Mouse (Mus musculus) intestine, embryonic 14.5 days (tissue): ENCODE results near the gene Zfp467. TPM values are rescaled to one million over a fixed set of nuclear protein-coding genes. Genes with fewer than 3 reads are reported as not detected.

ENCODE experiments used
- ATAC-seq: fragments of 200-750 bp; cut with Nextera tagmentation; replicated peaks from 2 replicates; pipeline ENCODE4 v1.8.0; 2017; ENCODE audit warnings: low read depth, moderate number of reproducible peaks, moderate TSS enrichment, moderate library complexity; ENCODE audit not compliant: low FRiP score, low TSS enrichment
- DNase-seq: peaks from one replicate; pipeline ENCODE4 v3.0.0-alpha.2; 2018; ENCODE audit warnings: low spot score
- H3K27ac ChIP-seq: fragments of 300-500 bp; sonication (generic); 2 replicates; pipeline ENCODE4 v1.5.1; 2014; ENCODE audit warnings: low read depth, mild to moderate bottlenecking, control low read depth
- H3K27me3 ChIP-seq: fragments of 300-500 bp; sonication (generic); replicated peaks from 2 replicates; pipeline ENCODE4 v1.6.1; 2014; ENCODE audit warnings: low read length, control low read depth; ENCODE audit not compliant: control insufficient read depth, insufficient read depth
- H3K36me3 ChIP-seq: fragments of 300-500 bp; sonication (generic); 2 replicates; pipeline ENCODE4 v1.6.1; 2014; ENCODE audit warnings: low read length, control low read depth; ENCODE audit not compliant: control insufficient read depth, insufficient read depth
- H3K4me1 ChIP-seq: fragments of 300-500 bp; sonication (generic); replicated peaks from 2 replicates; pipeline ENCODE4 v1.6.1; 2014; ENCODE audit warnings: low read length, control low read depth, mixed read lengths; ENCODE audit not compliant: control insufficient read depth, insufficient read depth
- H3K4me2 ChIP-seq: fragments of 300-500 bp; sonication (generic); 2 replicates; pipeline ENCODE4 v1.6.1; 2014; ENCODE audit warnings: low read length
- H3K4me3 ChIP-seq: fragments of 300-500 bp; sonication (generic); 2 replicates; pipeline ENCODE4 v1.5.1; 2014; ENCODE audit warnings: low read depth, low read length, control low read depth, mixed read lengths
- H3K9ac ChIP-seq: fragments of 300-500 bp; sonication (generic); 2 replicates; pipeline ENCODE4 v1.6.1; 2014; ENCODE audit warnings: mild to moderate bottlenecking, low read length
- H3K9me3 ChIP-seq: fragments of 300-500 bp; sonication (generic); 2 replicates; pipeline ENCODE4 v1.6.1; 2016; ENCODE audit warnings: low read length, control low read depth; ENCODE audit not compliant: control insufficient read depth
- WGBS: fragments of 180-500 bp; shearing (Covaris S2); extraction: QIAGEN DNeasy Blood & Tissue Kit; methylation state at CpG from one replicate; pipeline ENCODE4 v1.1.7; 2014; 5-methylcytosine and 5-hydroxymethylcytosine counted together
- polyA plus RNA-seq: library from polyadenylated mRNA; unstranded; fragments of >200 nt; fragmentation: Nextera tagmentation; extraction: Ambion mirVana; gene quantifications from 2 replicates; pipeline ENCODE4 v1.2.1, GENCODE M21; 2014

Gene Zfp467
- polyA plus RNA-seq, 1 experiment from 2014 or later: 23.1 TPM

- ATAC-seq (peak; percentile 65), DNase-seq (peak; percentile 89)
- Histone ChIP-seq H3K9me3 (no peaks in the 10 kb centered on the region), H3K27me3 (no peaks in the 10 kb centered on the region), H3K9ac (peak overlapping the region; percentile 83), H3K4me1 (peaks cover 16% of the 10 kb centered on the region; the same call in 1 of the 2 replicates), H3K27ac (peak overlapping the region; percentile 93), H3K36me3 (peaks cover 21% of the 10 kb centered on the region), H3K4me2 (peak overlapping the region; percentile 70), H3K4me3 (peak overlapping the region; percentile 83)
- under 1% methylated on average over 33 of the region's 34 CpGs for WGBS
Measured at GRCm38 (mm10) chr6:48444310-48445180, 1.1 kb downstream of the Zfp467 start.

- Histone ChIP-seq H3K9ac (peak overlapping the region; percentile 47), H3K4me3 (peak overlapping the region; percentile 83), H3K9me3 (no peaks in the 10 kb centered on the region), H3K27me3 (no peaks in the 10 kb centered on the region), H3K4me2 (peak overlapping the region; percentile 70), H3K36me3 (peaks cover 27% of the 10 kb centered on the region), H3K4me1 (peaks cover 16% of the 10 kb centered on the region; the same call in 1 of the 2 replicates), H3K27ac (peak overlapping the region; percentile 93)
- DNase-seq (peak; percentile 98), ATAC-seq (peak; percentile 91)
- WGBS: 5% methylated on average over 19 of the region's 19 CpGs
Measured at GRCm38 (mm10) chr6:48443592-48444309, 1.9 kb downstream of the Zfp467 start.

GRCm38 (mm10) chr6:48440306-48441014 lies 5.2 kb downstream of the Zfp467 start:
- Histone ChIP-seq H3K9me3 (no peaks in the 10 kb centered on the region), H3K27ac (no peak overlapping the region), H3K4me1 (peaks cover 18% of the 10 kb centered on the region), H3K9ac (no peak overlapping the region), H3K27me3 (no peaks in the 10 kb centered on the region), H3K4me3 (no peak overlapping the region), H3K4me2 (no peak overlapping the region), H3K36me3 (peaks cover 54% of the 10 kb centered on the region)
- ATAC-seq (no peak), DNase-seq (no peak)
- WGBS: 42% methylated on average over 14 of the region's 14 CpGs

- Histone ChIP-seq H3K4me2 (no peak overlapping the region), H3K9ac (no peak overlapping the region), H3K27ac (no peak overlapping the region), H3K4me3 (no peak overlapping the region), H3K27me3 (no peaks in the 10 kb centered on the region), H3K4me1 (peaks cover 18% of the 10 kb centered on the region), H3K36me3 (peaks cover 54% of the 10 kb centered on the region), H3K9me3 (no peaks in the 10 kb centered on the region)
- ATAC-seq: no peak
- DNase-seq: no peak
Measured at GRCm38 (mm10) chr6:48439654-48440053, 6.0 kb downstream of the Zfp467 start.

GRCm38 (mm10) chr6:48438475-48439125 lies 7.0 kb downstream of the Zfp467 start:
- H3K27me3 ChIP-seq: no peaks in the 10 kb centered on the region
- H3K27ac ChIP-seq: no peak overlapping the region
- no peak overlapping the region for H3K4me2 ChIP-seq
- H3K36me3 ChIP-seq: peaks cover 54% of the 10 kb centered on the region
- H3K4me3 ChIP-seq: no peak overlapping the region
- ATAC-seq (no peak), DNase-seq (no peak)
- no peak overlapping the region for H3K9ac ChIP-seq
- WGBS: 48% methylated on average over 55 of the region's 55 CpGs
- H3K9me3 ChIP-seq: no peaks in the 10 kb centered on the region
- H3K4me1 ChIP-seq: peaks cover 20% of the 10 kb centered on the region

- H3K27me3 ChIP-seq: no peaks in the 10 kb centered on the region
- ATAC-seq: no peak
- H3K36me3 ChIP-seq: peaks cover 54% of the 10 kb centered on the region
- 64% methylated on average over 35 of the region's 35 CpGs for WGBS
- no peaks in the 10 kb centered on the region for H3K9me3 ChIP-seq
- H3K4me3 ChIP-seq: no peak overlapping the region
- no peak for DNase-seq
- H3K4me1 ChIP-seq: peaks cover 24% of the 10 kb centered on the region
- no peak overlapping the region for H3K4me2 ChIP-seq
- no peak overlapping the region for H3K27ac ChIP-seq
- no peak overlapping the region for H3K9ac ChIP-seq
Measured at GRCm38 (mm10) chr6:48437679-48438376, 7.8 kb downstream of the Zfp467 start.

- Histone ChIP-seq H3K4me3 (no peak overlapping the region), H3K4me1 (peaks cover 21% of the 10 kb centered on the region), H3K27me3 (no peaks in the 10 kb centered on the region), H3K27ac (no peak overlapping the region), H3K9ac (no peak overlapping the region), H3K36me3 (peaks cover 35% of the 10 kb centered on the region), H3K9me3 (no peaks in the 10 kb centered on the region), H3K4me2 (no peak overlapping the region)
- ATAC-seq: no peak
- no peak for DNase-seq
- WGBS: 65% methylated on average over 5 of the region's 5 CpGs
Measured at GRCm38 (mm10) chr6:48435706-48436349, 9.8 kb downstream of the Zfp467 start.
